Comparison of ENCODE assay signal across 8 mouse cellular contexts in genomic region chr10:128411211-128412054, GRCm38 (mm10). TPM values are rescaled to one million over a fixed set of nuclear protein-coding genes. Genes with fewer than 3 reads are reported as not detected.
DNase-seq lines count a peak whose midpoint lies in the region; ATAC-seq and TF ChIP-seq lines count a peak whose summit lies in the region.

Gene Nabp2 (minus strand): TSS chr10:128411492.
Gene Rnf41 (plus strand): TSS chr10:128411657.

- peak within 1 kb of the TSS; percentile 87 for H3K4me2 ChIP-seq in CH12.LX (ENCODE audit: insufficient read depth, low read depth, poor library complexity, severe bottlenecking)
- H3K4me2 ChIP-seq in forebrain, embryonic 11.5 days (ENCODE audit: low read depth, low read length, severe bottlenecking), result peak within 1 kb of the TSS; percentile 96
- H3K4me2 ChIP-seq in heart, embryonic 16.5 days (ENCODE audit: low read depth, low read length), result peak within 1 kb of the TSS; percentile 98
- peak within 1 kb of the TSS; percentile 98 for H3K4me2 ChIP-seq in liver, embryonic 15.5 days
- peak within 1 kb of the TSS; percentile 97 for H3K4me2 ChIP-seq in neural tube, embryonic 12.5 days (replicated peaks)

- H3K27me3 ChIP-seq in CH12.LX (replicated peaks), result no peaks in the 10 kb centered on the region
- no peaks in the 10 kb centered on the region for H3K27me3 ChIP-seq in forebrain, embryonic 11.5 days (ENCODE audit: control insufficient read depth, insufficient read depth, low read length)
- H3K27me3 ChIP-seq in heart, embryonic 16.5 days (ENCODE audit: control insufficient read depth, insufficient read depth, low read length), result no peaks in the 10 kb centered on the region
- no peaks in the 10 kb centered on the region for H3K27me3 ChIP-seq in liver, embryonic 15.5 days
- no peaks in the 10 kb centered on the region for H3K27me3 ChIP-seq in neural tube, embryonic 12.5 days (replicated peaks)

- H3K4me1 ChIP-seq in CH12.LX (ENCODE audit: control insufficient read depth in 1 of 2, insufficient read depth in 2 of 2), result peaks cover 8 to 29% of the 10 kb centered on the region in 2 experiments; a peak in 3 of 4 replicates
- H3K4me1 ChIP-seq in forebrain, embryonic 11.5 days (replicated peaks; ENCODE audit: control insufficient read depth, insufficient read depth, low read length), result peaks cover 13% of the 10 kb centered on the region
- peaks cover 32% of the 10 kb centered on the region for H3K4me1 ChIP-seq in heart, embryonic 16.5 days (ENCODE audit: control insufficient read depth, insufficient read depth, low read length)
- peaks cover 59% of the 10 kb centered on the region for H3K4me1 ChIP-seq in liver, embryonic 15.5 days (replicated peaks)
- peaks cover 40% of the 10 kb centered on the region for H3K4me1 ChIP-seq in neural tube, embryonic 12.5 days

- peak; percentile 83 for TF ChIP-seq POLR2A in CH12.LX (IDR thresholded peaks at IDR 0.05; ENCODE audit: low read depth, low read length)

- peaks cover 12 to 44% of the 10 kb centered on the region in 2 experiments for H3K36me3 ChIP-seq in CH12.LX (replicated peaks in 1 of 2; ENCODE audit: control insufficient read depth in 1 of 2, insufficient read depth in 1 of 2, low read length in 1 of 2)
- H3K36me3 ChIP-seq in forebrain, embryonic 11.5 days (ENCODE audit: control insufficient read depth, insufficient read depth, low read length), result no peaks in the 10 kb centered on the region; the same call in 1 of the 2 replicates
- peaks cover 8% of the 10 kb centered on the region; the same call in 1 of the 2 replicates for H3K36me3 ChIP-seq in heart, embryonic 16.5 days (ENCODE audit: control insufficient read depth, insufficient read depth)
- H3K36me3 ChIP-seq in liver, embryonic 15.5 days (replicated peaks), result peaks cover 16% of the 10 kb centered on the region
- peaks cover 33% of the 10 kb centered on the region for H3K36me3 ChIP-seq in neural tube, embryonic 12.5 days

- no peak for TF ChIP-seq CTCF in CH12.LX (conservative IDR thresholded peaks at IDR 0.05 in 1 of 2, IDR thresholded peaks at IDR 0.05 in 1 of 2; ENCODE audit: low read depth in 2 of 2, low read length in 2 of 2)

- ATAC-seq in forebrain, embryonic 11.5 days (replicated peaks; ENCODE audit: low FRiP score), result peak; percentile 90
- ATAC-seq in heart, embryonic 16.5 days (replicated peaks; ENCODE audit: extremely low read depth, insufficient read depth, low FRiP score), result peak; percentile 88
- peak; percentile 73 for ATAC-seq in liver, embryonic 15.5 days (ENCODE audit: insufficient read depth)
- peak; percentile 86 for ATAC-seq in neural tube, embryonic 12.5 days (ENCODE audit: low FRiP score, low read depth)

- no peak for TF ChIP-seq RAD21 in CH12.LX (IDR thresholded peaks at IDR 0.05; ENCODE audit: low read depth, low read length)

- no peak for TF ChIP-seq EP300 in CH12.LX (IDR thresholded peaks at IDR 0.05; ENCODE audit: low read length)

- H3K9me3 ChIP-seq in CH12.LX (replicated peaks; ENCODE audit: low read length), result no peaks in the 10 kb centered on the region
- H3K9me3 ChIP-seq in forebrain, embryonic 11.5 days (ENCODE audit: control insufficient read depth, low read length), result no peaks in the 10 kb centered on the region
- H3K9me3 ChIP-seq in heart, embryonic 16.5 days (replicated peaks; ENCODE audit: control insufficient read depth, low read length), result no peaks in the 10 kb centered on the region
- H3K9me3 ChIP-seq in liver, embryonic 15.5 days (replicated peaks), result no peaks in the 10 kb centered on the region
- no peaks in the 10 kb centered on the region for H3K9me3 ChIP-seq in neural tube, embryonic 12.5 days

- H3K27ac ChIP-seq in CH12.LX (ENCODE audit: insufficient read depth, low read depth), result peak within 1 kb of the TSS; percentile 43
- peak within 1 kb of the TSS; percentile 81 for H3K27ac ChIP-seq in forebrain, embryonic 11.5 days (ENCODE audit: low read depth, low read length)
- peak within 1 kb of the TSS; percentile 98 for H3K27ac ChIP-seq in heart, embryonic 16.5 days (ENCODE audit: low read length)
- peak within 1 kb of the TSS; percentile 82 for H3K27ac ChIP-seq in liver, embryonic 15.5 days (replicated peaks)
- H3K27ac ChIP-seq in neural tube, embryonic 12.5 days, result peak within 1 kb of the TSS; percentile 86

- peak within 1 kb of the TSS; percentile 87 for H3K9ac ChIP-seq in CH12.LX (ENCODE audit: insufficient read depth, low read depth)
- H3K9ac ChIP-seq in forebrain, embryonic 11.5 days (ENCODE audit: low read length), result peak within 1 kb of the TSS; percentile 84
- H3K9ac ChIP-seq in heart, embryonic 16.5 days (ENCODE audit: low read length), result peak within 1 kb of the TSS; percentile 90
- peak within 1 kb of the TSS; percentile 80 for H3K9ac ChIP-seq in liver, embryonic 15.5 days
- peak within 1 kb of the TSS; percentile 91 for H3K9ac ChIP-seq in neural tube, embryonic 12.5 days

- WGBS in forebrain, embryonic 11.5 days, result under 1% methylated on average over 50 of the region's 50 CpGs
- WGBS in heart, embryonic 16.5 days, result under 1% methylated on average over 49 of the region's 50 CpGs
- WGBS in liver, embryonic 15.5 days (ENCODE audit: insufficient replicate concordance), result under 1% methylated on average over 50 of the region's 50 CpGs
- under 1% methylated on average over 50 of the region's 50 CpGs for WGBS in neural tube, embryonic 12.5 days

- in situ Hi-C loops in CH12.LX (cut with MboI; ENCODE audit: low pct_ligation_motif_present, low pct_unique_long_range_greater_than_20kb, low sequenced_read_pairs), result no loop called here

- peaks cover 20% of the 10 kb centered on the region for H3K79me2 ChIP-seq in CH12.LX (replicated peaks; ENCODE audit: control insufficient read depth, extremely low read depth, insufficient read depth, poor library complexity, severe bottlenecking)

- H3K4me3 ChIP-seq in CH12.LX (replicated peaks in 1 of 3; ENCODE audit: low read depth in 2 of 3, low read length in 2 of 3, poor library complexity in 1 of 3), result peak within 1 kb of the TSS; percentile 77 to 92 (median 92)
- H3K4me3 ChIP-seq in forebrain, embryonic 11.5 days (ENCODE audit: low read depth, low read length), result peak within 1 kb of the TSS; percentile 93
- H3K4me3 ChIP-seq in heart, embryonic 16.5 days (ENCODE audit: low read length), result peak within 1 kb of the TSS; percentile 100
- peak within 1 kb of the TSS; percentile 84 for H3K4me3 ChIP-seq in liver, embryonic 15.5 days (replicated peaks)
- peak within 1 kb of the TSS; percentile 97 for H3K4me3 ChIP-seq in neural tube, embryonic 12.5 days

- peak; percentile 98 for DNase-seq in CH12.LX (ENCODE audit: extremely low read depth)
- DNase-seq in c-Kit-positive CD71-positive TER-119-negative erythroid progenitor cells, embryonic 14.5 days (ENCODE audit: low read depth), result peak; percentile 92
- DNase-seq in forebrain, embryonic 11.5 days (ENCODE audit: low spot score), result peak; percentile 98
- peak; percentile 97 to 98 for DNase-seq in kidney, postnatal 36 days
- DNase-seq in telencephalon, adult 2 months (ENCODE audit: low read depth, low spot score), result peak; percentile 92

- dilution Hi-C loops in CH12.LX (cut with MboI; ENCODE audit: extremely low pct_ligation_motif_present, extremely low pct_unique_long_range_greater_than_20kb, low sequenced_read_pairs), result no loop called here

TF ChIP-seq in CH12.LX, 34 proteins besides CTCF, POLR2A, EP300 and RAD21 (continues in another document):
- TF ChIP-seq MAX (IDR thresholded peaks at IDR 0.05; ENCODE audit: low read length) (peak; percentile 85), IRF4 (IDR thresholded peaks at IDR 0.05; ENCODE audit: low read depth, low read length) (peak; percentile 37; the same call in 1 of the 2 replicates), NRF1 (IDR thresholded peaks at IDR 0.05; ENCODE audit: low read depth, low read length) (peak; percentile 25; the same call in 1 of the 2 replicates), E2F4 (IDR thresholded peaks at IDR 0.05; ENCODE audit: insufficient replicate concordance, low read depth, low read length) (no peak), ELF1 (IDR thresholded peaks at IDR 0.05; ENCODE audit: low read depth, low read length) (peak; percentile 87), CHD1 (IDR thresholded peaks at IDR 0.05; ENCODE audit: low read depth, low read length) (no peak; the same call in 1 of the 2 replicates), MXI1 (IDR thresholded peaks at IDR 0.05; ENCODE audit: low read depth, low read length) (peak; percentile 77), UBTF (IDR thresholded peaks at IDR 0.05; ENCODE audit: low read depth, low read length) (no peak), CHD2 (IDR thresholded peaks at IDR 0.05; ENCODE audit: low read length) (no peak; the same call in none of the 2 replicates), HCFC1 (IDR thresholded peaks at IDR 0.05; ENCODE audit: low read depth, low read length) (peak; percentile 82), ZMIZ1 (IDR thresholded peaks at IDR 0.05; ENCODE audit: low read depth, low read length) (peak; percentile 66), ZKSCAN1 (IDR thresholded peaks at IDR 0.05; ENCODE audit: borderline replicate concordance, low read depth, low read length) (no peak), BHLHE40 (IDR thresholded peaks at IDR 0.05; ENCODE audit: low read depth, low read length) (no peak), JUN (IDR thresholded peaks at IDR 0.05; ENCODE audit: insufficient read depth, low read depth, low read length) (no peak), MYC (IDR thresholded peaks at IDR 0.05; ENCODE audit: low read depth, low read length) (0 out of 2 replicates have a peak, but pooled peaks have one; percentile 57), ZNF384 (IDR thresholded peaks at IDR 0.05; ENCODE audit: low read depth, low read length) (0 out of 2 replicates have a peak, but pooled peaks have one; percentile 25)

RNA-seq across cellular contexts. Expression of gene Nabp2, which starts in this region (rescaled TPM):
- total RNA-seq in CH12.LX (2012; rRNA removed) (43.7 and 45.8 TPM in 2 replicates), CH12.LX (2014; rRNA removed) (40.3 and 46.9 TPM in 2 replicates)
- 123 and 147 TPM in 2 replicates for polyA plus RNA-seq in CH12.LX (2012; ENCODE audit: insufficient read length, low read depth)
- polyA plus RNA-seq in forebrain, embryonic 11.5 days (2014; fragmentation: Nextera tagmentation; extraction: Ambion mirVana), result 151 TPM in 2 replicates
- 55.9 and 60.4 TPM in 2 replicates for polyA plus RNA-seq in heart, embryonic 16.5 days (2015; fragmentation: Nextera tagmentation; extraction: Ambion mirVana)
- 35.3 and 37.5 TPM in 2 replicates for polyA plus RNA-seq in liver, embryonic 15.5 days (2015; fragmentation: Nextera tagmentation; extraction: Ambion mirVana)
- 109 and 115 TPM in 2 replicates for polyA plus RNA-seq in neural tube, embryonic 12.5 days (2016; fragmentation: Nextera tagmentation; extraction: Ambion mirVana)

RNA-seq across cellular contexts. Expression of gene Rnf41, which starts in this region (rescaled TPM):
- total RNA-seq in CH12.LX (2012; rRNA removed) (19.9 and 20.1 TPM in 2 replicates), CH12.LX (2014; rRNA removed) (15.3 and 15.9 TPM in 2 replicates)
- 17.4 TPM in 2 replicates for polyA plus RNA-seq in CH12.LX (2012; ENCODE audit: insufficient read length, low read depth)
- polyA plus RNA-seq in forebrain, embryonic 11.5 days (2014; fragmentation: Nextera tagmentation; extraction: Ambion mirVana), result 41.5 and 47.9 TPM in 2 replicates
- 29.9 and 31.7 TPM in 2 replicates for polyA plus RNA-seq in heart, embryonic 16.5 days (2015; fragmentation: Nextera tagmentation; extraction: Ambion mirVana)
- polyA plus RNA-seq in liver, embryonic 15.5 days (2015; fragmentation: Nextera tagmentation; extraction: Ambion mirVana), result 8.5 and 9.6 TPM in 2 replicates
- polyA plus RNA-seq in neural tube, embryonic 12.5 days (2016; fragmentation: Nextera tagmentation; extraction: Ambion mirVana), result 61.3 and 61.4 TPM in 2 replicates

Comparison
In these comparisons a context has a peak if more than half of its experiments do, and no peak if none do; other contexts are left out.
1. Peak in every context shown above with its lines: DNase-seq, ATAC-seq, H3K4me3 ChIP-seq and H3K27ac ChIP-seq.
2. H3K27ac ChIP-seq: peak in every context shown above with its lines; median percentile 98 in heart, embryonic 16.5 days; 86 in neural tube, embryonic 12.5 days; 82 in liver, embryonic 15.5 days; 81 in forebrain, embryonic 11.5 days; 43 in CH12.LX.